Mouse (Mus musculus): ENCODE data around the gene Fam19a1. TPM values are rescaled to one million over a fixed set of nuclear protein-coding genes. Genes with fewer than 3 reads are reported as not detected.

The Fam19a1 gene
- 3.3 and 3.8 TPM in 2 replicates for polyA plus RNA-seq (2015; fragmentation: Nextera tagmentation; extraction: Ambion mirVana)

DNA sequence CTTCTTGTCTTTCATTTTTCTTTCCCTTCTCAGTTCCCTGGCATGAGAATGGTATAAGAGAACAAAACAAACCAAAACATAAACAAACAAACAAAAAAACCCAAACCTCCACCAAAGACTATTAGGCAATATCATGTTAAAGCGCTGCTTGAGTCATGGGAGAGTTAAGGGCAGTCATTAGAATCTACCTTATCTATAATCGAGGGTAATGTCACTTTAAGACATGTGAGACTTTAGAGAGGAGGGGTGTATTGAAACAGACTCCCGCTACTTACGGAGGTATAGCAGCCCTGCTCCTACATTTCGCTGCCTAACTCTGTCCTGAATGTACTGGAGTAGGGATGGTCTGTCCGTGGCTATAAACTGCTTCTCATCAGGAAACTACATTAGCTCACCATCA, at the start of gene Fam19a1:
Fam19a1 (plus strand) TSS at position 301 of the 400 bp plus-strand sequence.
- peaks cover 17% of the 10 kb centered on the region for H3K4me1 ChIP-seq (ENCODE audit: insufficient read depth, low read length)
- no peaks in the 10 kb centered on the region for H3K27me3 ChIP-seq (ENCODE audit: insufficient read depth, low read length)
- 0 out of 2 replicates have a peak within 1 kb of the TSS, but pooled peaks have one; percentile 51 for H3K9ac ChIP-seq (replicated peaks; ENCODE audit: low read length)
- no peak within 1 kb of the TSS for H3K27ac ChIP-seq (ENCODE audit: low read length)
- no peak for ATAC-seq (ENCODE audit: low FRiP score, low TSS enrichment)
- no peaks in the 10 kb centered on the region for H3K36me3 ChIP-seq (ENCODE audit: insufficient read depth, low read length)
- no peaks in the 10 kb centered on the region for H3K9me3 ChIP-seq (ENCODE audit: low read length)
- peak within 1 kb of the TSS; percentile 38 for H3K4me3 ChIP-seq (ENCODE audit: low read length)
- WGBS, result 20% methylated on average over 6 of the region's 6 CpGs
- peak within 1 kb of the TSS; percentile 99 for H3K4me2 ChIP-seq (replicated peaks; ENCODE audit: low read depth, low read length)

DNA sequence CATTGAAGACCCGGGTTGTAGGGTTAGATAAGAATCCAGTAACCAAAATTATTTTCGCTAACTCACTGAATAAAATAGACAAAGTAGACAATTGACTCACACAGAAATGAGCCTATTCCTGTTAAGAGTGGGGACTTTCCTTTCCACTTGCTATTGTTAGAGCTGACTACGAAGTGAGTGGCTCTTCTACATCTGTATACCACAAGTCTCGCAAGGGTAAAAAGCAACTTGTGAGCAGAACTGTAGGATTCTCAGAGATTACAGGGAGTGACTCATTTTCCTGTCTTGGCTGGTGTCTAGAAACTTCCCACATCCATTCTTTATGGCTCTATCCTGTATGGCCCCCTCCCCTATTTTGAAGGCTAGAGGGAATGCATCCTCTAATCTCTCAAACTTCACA, 41.9 kb upstream of the Fam19a1 start:
- 72% methylated on average over 4 of the region's 4 CpGs for WGBS
- Histone ChIP-seq H3K4me1 (ENCODE audit: insufficient read depth, low read length) (no peaks in the 10 kb centered on the region), H3K27ac (ENCODE audit: low read length) (no peak overlapping the region), H3K36me3 (ENCODE audit: insufficient read depth, low read length) (no peaks in the 10 kb centered on the region), H3K4me2 (replicated peaks; ENCODE audit: low read depth, low read length) (no peak overlapping the region), H3K4me3 (ENCODE audit: low read length) (no peak overlapping the region), H3K9ac (replicated peaks; ENCODE audit: low read length) (no peak overlapping the region), H3K27me3 (ENCODE audit: insufficient read depth, low read length) (no peaks in the 10 kb centered on the region), H3K9me3 (ENCODE audit: low read length) (no peaks in the 10 kb centered on the region)
- ATAC-seq (ENCODE audit: low FRiP score, low TSS enrichment), result no peak

DNA sequence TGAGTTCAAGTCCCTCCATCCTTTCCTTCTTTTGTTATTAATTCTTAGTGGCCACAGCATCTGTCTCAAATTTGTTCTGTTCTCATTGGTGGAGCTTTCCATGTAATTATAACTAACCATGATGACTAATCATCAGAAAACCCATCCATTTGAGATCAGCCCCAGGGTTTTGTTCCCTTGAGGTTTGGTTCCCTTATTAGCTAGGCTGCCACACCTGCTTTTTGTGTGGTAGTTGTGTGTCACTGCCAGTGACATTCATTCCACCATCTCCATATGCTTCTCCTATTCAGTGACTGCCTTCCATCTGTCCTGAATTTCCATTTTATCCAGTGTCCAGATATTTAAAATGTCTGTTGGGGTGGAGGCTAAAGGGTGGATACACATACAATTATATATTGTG, 41.4 kb upstream of the Fam19a1 start:
- Histone ChIP-seq H3K4me1 (ENCODE audit: insufficient read depth, low read length) (no peaks in the 10 kb centered on the region), H3K9ac (replicated peaks; ENCODE audit: low read length) (no peak overlapping the region), H3K4me3 (ENCODE audit: low read length) (no peak overlapping the region), H3K4me2 (replicated peaks; ENCODE audit: low read depth, low read length) (no peak overlapping the region), H3K27me3 (ENCODE audit: insufficient read depth, low read length) (no peaks in the 10 kb centered on the region), H3K36me3 (ENCODE audit: insufficient read depth, low read length) (no peaks in the 10 kb centered on the region), H3K9me3 (ENCODE audit: low read length) (no peaks in the 10 kb centered on the region), H3K27ac (ENCODE audit: low read length) (no peak overlapping the region)
- ATAC-seq (ENCODE audit: low FRiP score, low TSS enrichment), result no peak

DNA sequence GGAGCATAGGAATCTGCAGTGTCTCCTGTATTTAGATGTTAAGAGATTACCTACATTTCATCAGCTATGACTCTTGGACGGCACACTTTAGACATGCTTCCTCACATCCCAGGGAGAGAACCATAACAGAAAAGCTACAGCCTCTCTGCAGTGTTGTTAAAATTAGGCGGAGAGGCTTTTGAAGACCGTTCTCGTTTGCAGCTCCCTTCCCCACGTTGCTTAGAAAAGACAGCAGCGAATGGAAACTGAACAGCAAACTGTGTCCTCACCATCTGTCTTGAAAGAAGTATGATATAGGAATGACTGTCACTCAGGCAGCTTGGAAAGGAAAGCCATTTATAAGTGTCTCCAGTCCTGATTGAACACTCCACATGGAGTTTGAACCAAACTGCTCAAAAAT, 23.0 kb upstream of the Fam19a1 start:
- H3K4me1 ChIP-seq (ENCODE audit: insufficient read depth, low read length), result no peaks in the 10 kb centered on the region
- no peak overlapping the region for H3K4me2 ChIP-seq (replicated peaks; ENCODE audit: low read depth, low read length)
- no peaks in the 10 kb centered on the region for H3K9me3 ChIP-seq (ENCODE audit: low read length)
- no peak overlapping the region for H3K4me3 ChIP-seq (ENCODE audit: low read length)
- H3K9ac ChIP-seq (replicated peaks; ENCODE audit: low read length), result no peak overlapping the region
- H3K36me3 ChIP-seq (ENCODE audit: insufficient read depth, low read length), result no peaks in the 10 kb centered on the region
- no peak overlapping the region for H3K27ac ChIP-seq (ENCODE audit: low read length)
- ATAC-seq (ENCODE audit: low FRiP score, low TSS enrichment), result no peak
- H3K27me3 ChIP-seq (ENCODE audit: insufficient read depth, low read length), result no peaks in the 10 kb centered on the region
- 89% methylated on average over 6 of the region's 6 CpGs for WGBS

DNA sequence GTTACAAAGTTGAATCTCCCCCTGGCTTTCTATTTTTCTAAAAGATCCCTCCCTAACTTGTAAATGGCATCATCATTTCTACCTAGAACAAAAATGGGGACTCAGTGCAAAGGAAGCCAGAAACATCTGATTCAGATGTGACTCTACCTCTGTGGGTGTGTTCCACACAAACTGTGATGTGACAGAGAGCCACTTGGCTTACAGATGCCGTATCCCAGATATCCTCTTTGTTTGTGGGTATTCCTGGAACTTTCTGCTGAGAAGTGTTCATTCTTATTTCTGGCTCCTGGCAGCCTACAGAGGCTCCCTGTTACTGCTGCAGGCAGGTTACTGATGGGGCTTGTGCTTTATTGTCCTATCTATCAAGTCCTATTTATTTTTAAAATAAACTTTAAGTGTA, 19.2 kb upstream of the Fam19a1 start:
- no peak overlapping the region for H3K4me2 ChIP-seq (replicated peaks; ENCODE audit: low read depth, low read length)
- no peaks in the 10 kb centered on the region for H3K27me3 ChIP-seq (ENCODE audit: insufficient read depth, low read length)
- no peak overlapping the region for H3K9ac ChIP-seq (replicated peaks; ENCODE audit: low read length)
- H3K36me3 ChIP-seq (ENCODE audit: insufficient read depth, low read length), result no peaks in the 10 kb centered on the region
- no peaks in the 10 kb centered on the region for H3K9me3 ChIP-seq (ENCODE audit: low read length)
- no peak overlapping the region for H3K27ac ChIP-seq (ENCODE audit: low read length)
- no peaks in the 10 kb centered on the region for H3K4me1 ChIP-seq (ENCODE audit: insufficient read depth, low read length)
- no peak overlapping the region for H3K4me3 ChIP-seq (ENCODE audit: low read length)
- ATAC-seq (ENCODE audit: low FRiP score, low TSS enrichment), result no peak
- 82% methylated on average over 1 of the region's 1 CpGs for WGBS

DNA sequence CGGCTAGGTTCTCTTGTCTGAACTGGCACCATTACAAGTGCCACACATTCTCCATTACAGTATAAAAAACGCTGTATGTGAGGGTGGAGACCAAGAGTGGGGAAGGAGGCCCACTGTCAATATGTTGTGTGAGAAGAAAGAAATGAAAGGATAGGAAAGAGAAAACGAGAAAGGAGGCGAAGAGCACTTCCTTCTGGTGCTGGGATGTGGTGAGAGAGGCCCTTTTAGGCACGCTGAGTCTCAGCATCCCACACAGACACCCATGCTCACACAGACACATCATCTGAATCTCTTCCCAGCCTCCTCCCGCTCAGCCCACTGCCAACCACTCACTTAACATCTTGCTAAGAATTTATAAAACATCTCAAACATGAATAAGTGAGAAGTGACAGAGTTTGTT, 14.7 kb upstream of the Fam19a1 start:
- no peaks in the 10 kb centered on the region for H3K4me1 ChIP-seq (ENCODE audit: insufficient read depth, low read length)
- H3K9ac ChIP-seq (replicated peaks; ENCODE audit: low read length), result no peak overlapping the region
- H3K9me3 ChIP-seq (ENCODE audit: low read length), result no peaks in the 10 kb centered on the region
- ATAC-seq (ENCODE audit: low FRiP score, low TSS enrichment), result no peak
- no peak overlapping the region for H3K4me3 ChIP-seq (ENCODE audit: low read length)
- WGBS, result 79% methylated on average over 6 of the region's 6 CpGs
- H3K36me3 ChIP-seq (ENCODE audit: insufficient read depth, low read length), result no peaks in the 10 kb centered on the region
- H3K27me3 ChIP-seq (ENCODE audit: insufficient read depth, low read length), result no peaks in the 10 kb centered on the region
- H3K4me2 ChIP-seq (replicated peaks; ENCODE audit: low read depth, low read length), result no peak overlapping the region
- H3K27ac ChIP-seq (ENCODE audit: low read length), result no peak overlapping the region

DNA sequence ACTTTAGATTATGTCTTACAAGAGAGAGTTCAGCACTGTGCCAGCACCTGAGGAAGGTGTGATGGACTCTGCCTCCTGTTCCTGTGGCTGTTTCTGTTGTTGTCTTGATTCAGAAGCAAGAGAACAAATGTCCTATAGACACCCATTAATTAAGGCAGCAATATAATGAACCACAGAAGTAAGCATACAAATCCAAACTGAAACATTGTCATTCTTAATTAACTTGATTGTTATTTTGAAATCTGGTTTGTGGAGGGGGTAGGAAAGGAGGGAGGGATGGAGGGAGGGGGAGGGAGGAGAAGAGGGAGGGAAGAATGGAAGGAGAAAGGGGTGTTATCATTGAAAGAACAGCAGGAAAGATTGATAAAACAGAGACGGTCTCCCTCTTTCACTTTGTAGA, 1.3 kb upstream of the Fam19a1 start:
- 88% methylated on average over 1 of the region's 1 CpGs for WGBS
- peaks cover 17% of the 10 kb centered on the region for H3K4me1 ChIP-seq (ENCODE audit: insufficient read depth, low read length)
- H3K27me3 ChIP-seq (ENCODE audit: insufficient read depth, low read length), result no peaks in the 10 kb centered on the region
- no peak for ATAC-seq (ENCODE audit: low FRiP score, low TSS enrichment)
- no peak overlapping the region for H3K4me2 ChIP-seq (replicated peaks; ENCODE audit: low read depth, low read length)
- H3K9me3 ChIP-seq (ENCODE audit: low read length), result no peaks in the 10 kb centered on the region
- H3K9ac ChIP-seq (replicated peaks; ENCODE audit: low read length), result no peak overlapping the region
- H3K27ac ChIP-seq (ENCODE audit: low read length), result no peak overlapping the region
- H3K4me3 ChIP-seq (ENCODE audit: low read length), result no peak overlapping the region
- no peaks in the 10 kb centered on the region for H3K36me3 ChIP-seq (ENCODE audit: insufficient read depth, low read length)

DNA sequence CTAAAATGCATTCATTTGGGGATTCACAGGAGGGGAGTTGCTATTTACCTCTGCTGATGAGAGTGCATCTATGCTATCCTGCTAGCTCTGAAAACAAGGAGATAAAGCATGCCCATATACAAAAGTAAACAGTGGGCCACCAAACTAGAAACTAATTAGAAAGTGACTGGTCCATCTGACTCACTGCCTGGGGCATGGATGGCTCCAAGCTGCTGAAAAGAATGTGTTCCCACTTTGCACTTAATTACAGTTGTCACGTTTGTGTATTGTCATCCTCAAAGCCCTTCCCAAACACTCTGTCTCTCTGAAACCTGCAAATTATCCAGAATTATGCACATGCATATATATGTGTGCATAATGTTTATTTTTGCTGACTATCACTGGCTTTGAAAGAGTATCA, 1.2 kb downstream of the Fam19a1 start:
- Histone ChIP-seq H3K9ac (replicated peaks; ENCODE audit: low read length) (no peak overlapping the region), H3K4me3 (ENCODE audit: low read length) (no peak overlapping the region), H3K36me3 (ENCODE audit: insufficient read depth, low read length) (no peaks in the 10 kb centered on the region), H3K27ac (ENCODE audit: low read length) (no peak overlapping the region), H3K27me3 (ENCODE audit: insufficient read depth, low read length) (no peaks in the 10 kb centered on the region), H3K9me3 (ENCODE audit: low read length) (no peaks in the 10 kb centered on the region), H3K4me2 (replicated peaks; ENCODE audit: low read depth, low read length) (peak overlapping the region; percentile 99; the same call in 1 of the 2 replicates), H3K4me1 (ENCODE audit: insufficient read depth, low read length) (peaks cover 17% of the 10 kb centered on the region)
- no peak for ATAC-seq (ENCODE audit: low FRiP score, low TSS enrichment)
- 16% methylated on average over 1 of the region's 1 CpGs for WGBS

DNA sequence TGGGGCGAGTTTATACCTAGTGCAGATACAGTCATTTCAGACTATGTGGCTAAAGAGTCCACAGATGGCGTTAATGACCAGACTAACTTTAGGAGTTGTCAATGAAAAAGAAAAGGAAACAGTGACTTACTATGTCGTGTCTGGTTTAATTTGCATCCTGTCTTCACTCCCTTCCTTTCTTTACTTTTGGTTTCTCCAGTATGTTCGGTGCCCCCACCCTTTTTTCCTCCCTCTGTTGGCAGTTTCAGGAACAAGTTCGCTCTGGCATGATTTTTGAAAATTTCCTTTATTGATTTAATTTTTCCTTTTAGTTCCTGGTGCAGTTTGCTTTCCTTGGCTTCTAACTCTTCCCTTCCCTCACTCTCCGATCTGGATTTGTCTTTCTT, 3.2 kb downstream of the Fam19a1 start:
- H3K9me3 ChIP-seq (ENCODE audit: low read length), result no peaks in the 10 kb centered on the region
- 10% methylated on average over 6 of the region's 6 CpGs for WGBS
- peak overlapping the region; percentile 80 for H3K9ac ChIP-seq (replicated peaks; ENCODE audit: low read length)
- H3K4me2 ChIP-seq (replicated peaks; ENCODE audit: low read depth, low read length), result peak overlapping the region; percentile 99
- H3K27ac ChIP-seq (ENCODE audit: low read length), result peak overlapping the region; percentile 34; the same call in 1 of the 2 replicates
- H3K27me3 ChIP-seq (ENCODE audit: insufficient read depth, low read length), result no peaks in the 10 kb centered on the region
- H3K4me1 ChIP-seq (ENCODE audit: insufficient read depth, low read length), result peaks cover 17% of the 10 kb centered on the region
- H3K36me3 ChIP-seq (ENCODE audit: insufficient read depth, low read length), result no peaks in the 10 kb centered on the region
- H3K4me3 ChIP-seq (ENCODE audit: low read length), result peak overlapping the region; percentile 74
- no peak for ATAC-seq (ENCODE audit: low FRiP score, low TSS enrichment)

DNA sequence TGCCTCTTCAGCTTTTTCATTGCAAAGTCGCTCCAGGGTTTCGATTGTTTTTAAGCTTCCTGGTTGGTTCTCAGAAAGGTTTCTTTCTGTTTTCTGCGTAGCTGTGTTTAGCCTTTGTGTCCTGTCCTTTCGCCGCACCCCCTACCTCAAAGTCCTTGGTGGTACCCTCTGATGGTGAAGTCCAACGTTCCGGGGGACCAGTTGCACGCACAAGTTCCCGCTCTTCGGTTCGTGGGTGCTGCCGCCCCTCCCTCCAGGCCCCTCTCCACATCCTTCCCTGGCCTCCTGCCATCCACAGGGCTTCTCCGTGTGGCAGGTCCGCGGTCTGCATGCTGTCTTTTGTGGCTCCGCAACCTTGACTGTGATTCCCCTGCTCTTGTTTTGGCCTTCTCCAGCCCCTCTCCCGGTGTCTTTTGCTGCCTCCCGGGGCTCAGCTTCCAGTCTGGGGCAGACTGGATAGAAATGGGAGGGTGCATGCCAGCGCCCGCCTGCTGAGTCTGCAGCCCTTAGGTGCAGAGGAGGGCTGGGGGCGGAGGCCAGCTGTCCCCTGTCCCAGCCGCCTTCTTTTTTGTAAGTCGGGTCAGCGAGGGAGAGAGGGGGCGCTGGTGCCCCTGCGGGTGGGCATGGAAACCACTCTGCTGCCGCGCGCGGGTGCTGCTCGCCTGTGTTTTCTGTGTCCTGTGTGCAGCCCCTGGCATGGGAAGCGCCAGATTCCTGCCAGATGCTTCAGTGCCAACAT, 3.7 kb downstream of the Fam19a1 start:
- peak overlapping the region; percentile 80 for H3K9ac ChIP-seq (replicated peaks; ENCODE audit: low read length)
- H3K27ac ChIP-seq (ENCODE audit: low read length), result peak overlapping the region; percentile 34; the same call in 1 of the 2 replicates
- H3K9me3 ChIP-seq (ENCODE audit: low read length), result no peaks in the 10 kb centered on the region
- under 1% methylated on average over 31 of the region's 32 CpGs for WGBS
- H3K4me3 ChIP-seq (ENCODE audit: low read length), result peak overlapping the region; percentile 74
- ATAC-seq (ENCODE audit: low FRiP score, low TSS enrichment), result peak; percentile 87
- H3K4me2 ChIP-seq (replicated peaks; ENCODE audit: low read depth, low read length), result peak overlapping the region; percentile 99
- no peaks in the 10 kb centered on the region for H3K36me3 ChIP-seq (ENCODE audit: insufficient read depth, low read length)
- H3K27me3 ChIP-seq (ENCODE audit: insufficient read depth, low read length), result no peaks in the 10 kb centered on the region
- H3K4me1 ChIP-seq (ENCODE audit: insufficient read depth, low read length), result peaks cover 17% of the 10 kb centered on the region

Data from kidney, embryonic 16.5 days (tissue).